ENCODE assay signal across 24 mouse cellular contexts in the genomic region with DNA sequence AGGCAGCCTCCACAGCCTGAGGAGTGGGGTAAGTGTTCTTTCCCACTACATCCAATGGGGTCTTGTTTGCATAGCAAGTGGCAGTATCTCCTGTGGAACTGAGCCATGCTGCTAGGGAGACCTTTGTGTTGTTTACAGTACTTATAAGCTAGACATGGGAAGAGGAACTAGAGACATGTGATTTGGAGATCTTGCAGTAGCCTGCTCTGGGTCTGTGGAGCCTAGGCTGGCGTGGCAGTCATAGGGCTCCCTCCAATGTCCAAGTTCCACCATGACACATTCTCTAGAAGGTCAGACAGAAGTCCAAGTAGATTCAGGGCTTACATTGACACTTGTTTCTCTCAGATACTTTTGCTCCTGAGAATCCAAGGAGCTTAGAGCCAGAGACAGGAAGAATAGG. TPM values are rescaled to one million over a fixed set of nuclear protein-coding genes. Genes with fewer than 3 reads are reported as not detected.
A peak's percentile ranks its signal among the peaks of the same experiment; 100 is the strongest.
DNase-seq lines count a peak whose midpoint lies in the region; ATAC-seq and TF ChIP-seq lines count a peak whose summit lies in the region.
"Had no signal": no experiment of that assay in that cellular context is flagged by ENCODE, and none has a peak within 500 bp of the region (broad histone marks: within the 10 kb centered on the region; RNA-seq: fewer than 3 reads in every experiment).

No protein-coding gene starts in this region.

- in situ Hi-C loops in CH12.LX (cut with MboI; ENCODE audit: low pct_ligation_motif_present, low pct_unique_long_range_greater_than_20kb, low sequenced_read_pairs) = no loop called here

- no peaks in the 10 kb centered on the region for H3K79me2 ChIP-seq in CH12.LX (replicated peaks; ENCODE audit: control insufficient read depth, extremely low read depth, insufficient read depth, poor library complexity, severe bottlenecking)

- no peak for ATAC-seq in heart, embryonic 12.5 days (ENCODE audit: insufficient number of reproducible peaks, low FRiP score)
- no peak; the same call in 1 of the 2 replicates for ATAC-seq in heart, postnatal 0 days (ENCODE audit: insufficient read depth, low read depth)
- ATAC-seq in midbrain, embryonic 13.5 days = no peak
- ATAC-seq: forebrain, postnatal 0 days; hindbrain, postnatal 0 days had no signal

- peak; percentile 46 for DNase-seq in heart, adult 8-10 months (ENCODE audit: low spot score)
- no peak for DNase-seq in CH12.LX (ENCODE audit: extremely low read depth)
- DNase-seq in heart, postnatal 0 days (ENCODE audit: low spot score) = no peak
- peak; percentile 35 to 40 for DNase-seq in lung, postnatal 4 days
- no peak for DNase-seq in left cerebral cortex, postnatal 25 days (ENCODE audit: low spot score in 2 of 2)
- DNase-seq in ovary, postnatal 36 days (ENCODE audit: low spot score) = no peak
- DNase-seq: adrenal gland, postnatal 25 days; cerebellum, postnatal 25 days; forebrain, postnatal 0 days; gastrocnemius, postnatal 25 days; right cerebral cortex, postnatal 25 days; thymus, adult 2 months had no signal

- no peak overlapping the region for H3K27ac ChIP-seq in heart, embryonic 12.5 days (ENCODE audit: poor library complexity, severe bottlenecking)
- H3K27ac ChIP-seq in CH12.LX (ENCODE audit: insufficient read depth, low read depth) = no peak overlapping the region
- no peak overlapping the region for H3K27ac ChIP-seq in heart, postnatal 0 days (ENCODE audit: low read depth)
- H3K27ac ChIP-seq in midbrain, embryonic 13.5 days = no peak overlapping the region
- H3K27ac ChIP-seq: hindbrain, postnatal 0 days; layer of hippocampus, adult 2 months; left cerebral cortex, adult 2 months; lung, embryonic 15.5 days; midbrain, embryonic 12.5 days had no signal

- H3K4me3 ChIP-seq in heart, embryonic 12.5 days = no peak overlapping the region
- H3K4me3 ChIP-seq in CH12.LX (replicated peaks in 1 of 3; ENCODE audit: low read depth in 2 of 3, low read length in 2 of 3, poor library complexity in 1 of 3) = no peak overlapping the region
- H3K4me3 ChIP-seq in heart, postnatal 0 days (ENCODE audit: low read depth, low read length) = no peak overlapping the region
- no peak overlapping the region for H3K4me3 ChIP-seq in midbrain, embryonic 13.5 days (replicated peaks)
- H3K4me3 ChIP-seq: layer of hippocampus, adult 2 months; left cerebral cortex, adult 2 months; lung, embryonic 15.5 days; midbrain, embryonic 12.5 days had no signal

- TF ChIP-seq EP300 in CH12.LX (IDR thresholded peaks at IDR 0.05; ENCODE audit: low read length) = no peak
- TF ChIP-seq EP300 in heart, postnatal 0 days (IDR thresholded peaks at IDR 0.05; ENCODE audit: low read depth) = no peak

- no peaks in the 10 kb centered on the region for H3K9me3 ChIP-seq in heart, embryonic 12.5 days (replicated peaks)
- H3K9me3 ChIP-seq in CH12.LX (replicated peaks; ENCODE audit: low read length) = no peaks in the 10 kb centered on the region
- H3K9me3 ChIP-seq in heart, postnatal 0 days (replicated peaks; ENCODE audit: control insufficient read depth, low read length) = no peaks in the 10 kb centered on the region
- H3K9me3 ChIP-seq in midbrain, embryonic 13.5 days = no peaks in the 10 kb centered on the region
- H3K9me3 ChIP-seq: lung, embryonic 15.5 days; midbrain, embryonic 12.5 days had no signal

- peak in 1 of 2 experiments; percentile 26; a peak in 2 of 4 replicates for TF ChIP-seq CTCF in CH12.LX (conservative IDR thresholded peaks at IDR 0.05 in 1 of 2, IDR thresholded peaks at IDR 0.05 in 1 of 2; ENCODE audit: low read depth in 2 of 2, low read length in 2 of 2)
- peak; percentile 39 for TF ChIP-seq CTCF in heart, postnatal 0 days (IDR thresholded peaks at IDR 0.05; ENCODE audit: low read depth)

- no peaks in the 10 kb centered on the region for H3K27me3 ChIP-seq in heart, embryonic 12.5 days (replicated peaks)
- H3K27me3 ChIP-seq in CH12.LX (replicated peaks) = no peaks in the 10 kb centered on the region
- no peaks in the 10 kb centered on the region for H3K27me3 ChIP-seq in heart, postnatal 0 days (ENCODE audit: control insufficient read depth, insufficient read depth, low read length)
- H3K27me3 ChIP-seq in midbrain, embryonic 13.5 days = no peaks in the 10 kb centered on the region
- H3K27me3 ChIP-seq: lung, embryonic 15.5 days; midbrain, embryonic 12.5 days had no signal

- dilution Hi-C loops in CH12.LX (cut with MboI; ENCODE audit: extremely low pct_ligation_motif_present, extremely low pct_unique_long_range_greater_than_20kb, low sequenced_read_pairs) = no loop called here

- H3K4me2 ChIP-seq in heart, embryonic 12.5 days = no peak overlapping the region
- no peak overlapping the region for H3K4me2 ChIP-seq in CH12.LX (ENCODE audit: insufficient read depth, low read depth, poor library complexity, severe bottlenecking)
- no peak overlapping the region for H3K4me2 ChIP-seq in heart, postnatal 0 days (ENCODE audit: low read depth, low read length)
- H3K4me2 ChIP-seq in midbrain, embryonic 13.5 days (replicated peaks) = no peak overlapping the region
- H3K4me2 ChIP-seq: lung, embryonic 15.5 days; midbrain, embryonic 12.5 days had no signal

- H3K9ac ChIP-seq in heart, embryonic 12.5 days = no peak overlapping the region
- no peak overlapping the region for H3K9ac ChIP-seq in CH12.LX (ENCODE audit: insufficient read depth, low read depth)
- no peak overlapping the region for H3K9ac ChIP-seq in heart, postnatal 0 days (replicated peaks; ENCODE audit: low read depth, low read length)
- no peak overlapping the region for H3K9ac ChIP-seq in midbrain, embryonic 13.5 days (replicated peaks)
- H3K9ac ChIP-seq: forebrain, postnatal 0 days; lung, embryonic 15.5 days; midbrain, embryonic 12.5 days had no signal

- 68% methylated on average over 1 of the region's 1 CpGs for WGBS in heart, embryonic 12.5 days
- 94% methylated on average over 1 of the region's 1 CpGs for WGBS in heart, postnatal 0 days
- 68% methylated on average over 1 of the region's 1 CpGs for WGBS in midbrain, embryonic 13.5 days

- H3K36me3 ChIP-seq in heart, embryonic 12.5 days = no peaks in the 10 kb centered on the region
- no peaks in the 10 kb centered on the region for H3K36me3 ChIP-seq in CH12.LX (replicated peaks in 1 of 2; ENCODE audit: control insufficient read depth in 1 of 2, insufficient read depth in 1 of 2, low read length in 1 of 2)
- no peaks in the 10 kb centered on the region for H3K36me3 ChIP-seq in heart, postnatal 0 days (replicated peaks; ENCODE audit: control insufficient read depth, insufficient read depth, low read length)
- H3K36me3 ChIP-seq in midbrain, embryonic 13.5 days = no peaks in the 10 kb centered on the region
- H3K36me3 ChIP-seq: lung, embryonic 15.5 days; midbrain, embryonic 12.5 days had no signal

- intact Hi-C loops in left cerebral cortex, postnatal 25 days (cut with DNase I) = loop anchor here (5.0 kb wide), 1 partner anchor 88 kb away; no protein-coding TSS in a partner anchor

- H3K4me1 ChIP-seq in heart, embryonic 12.5 days (replicated peaks) = peaks cover 23% of the 10 kb centered on the region
- H3K4me1 ChIP-seq in CH12.LX (ENCODE audit: control insufficient read depth in 1 of 2, insufficient read depth in 2 of 2) = no peaks in the 10 kb centered on the region
- H3K4me1 ChIP-seq in heart, postnatal 0 days (ENCODE audit: control insufficient read depth, insufficient read depth) = peaks cover 32% of the 10 kb centered on the region
- no peaks in the 10 kb centered on the region for H3K4me1 ChIP-seq in midbrain, embryonic 13.5 days (replicated peaks)
- H3K4me1 ChIP-seq: lung, embryonic 15.5 days; midbrain, embryonic 12.5 days had no signal

- peak; percentile 28 for TF ChIP-seq RAD21 in CH12.LX (IDR thresholded peaks at IDR 0.05; ENCODE audit: low read depth, low read length)

- TF ChIP-seq POLR2A in CH12.LX (IDR thresholded peaks at IDR 0.05; ENCODE audit: low read depth, low read length) = no peak

TF ChIP-seq in CH12.LX, 34 proteins besides CTCF, POLR2A, EP300 and RAD21:
- TF ChIP-seq MXI1 (IDR thresholded peaks at IDR 0.05; ENCODE audit: low read depth, low read length) = no peak
- TF ChIP-seq MEF2A (IDR thresholded peaks at IDR 0.05; ENCODE audit: borderline replicate concordance, low read depth, low read length) = no peak
- TF ChIP-seq BHLHE40 (IDR thresholded peaks at IDR 0.05; ENCODE audit: low read depth, low read length) = no peak
- no peak for TF ChIP-seq NELFE (IDR thresholded peaks at IDR 0.05; ENCODE audit: low read depth, low read length)
- TF ChIP-seq ZNF384 (IDR thresholded peaks at IDR 0.05; ENCODE audit: low read depth, low read length) = no peak
- TF ChIP-seq MAFK (IDR thresholded peaks at IDR 0.05; ENCODE audit: insufficient replicate concordance, low read length) = no peak
- no peak for TF ChIP-seq CHD1 (IDR thresholded peaks at IDR 0.05; ENCODE audit: low read depth, low read length)
- no peak for TF ChIP-seq JUN (IDR thresholded peaks at IDR 0.05; ENCODE audit: insufficient read depth, low read depth, low read length)
- TF ChIP-seq ZKSCAN1 (IDR thresholded peaks at IDR 0.05; ENCODE audit: borderline replicate concordance, low read depth, low read length) = no peak
- TF ChIP-seq ETS1 (conservative IDR thresholded peaks at IDR 0.05; ENCODE audit: low read depth, low read length) = no peak
- no peak for TF ChIP-seq RCOR1 (conservative IDR thresholded peaks at IDR 0.05; ENCODE audit: low read depth, low read length)
- TF ChIP-seq SIN3A (IDR thresholded peaks at IDR 0.05; ENCODE audit: low read length) = no peak
- TF ChIP-seq MYC (IDR thresholded peaks at IDR 0.05; ENCODE audit: low read depth, low read length) = no peak
- no peak for TF ChIP-seq ELF1 (IDR thresholded peaks at IDR 0.05; ENCODE audit: low read depth, low read length)
- TF ChIP-seq USF2 (conservative IDR thresholded peaks at IDR 0.05; ENCODE audit: low read depth, low read length) = no peak
- no peak for TF ChIP-seq SMC3 (IDR thresholded peaks at IDR 0.05; ENCODE audit: low read depth, low read length)
- no peak for TF ChIP-seq ZC3H11A (IDR thresholded peaks at IDR 0.05; ENCODE audit: low read depth, low read length)
- no peak for TF ChIP-seq E2F4 (IDR thresholded peaks at IDR 0.05; ENCODE audit: insufficient replicate concordance, low read depth, low read length)
- no peak for TF ChIP-seq ZMIZ1 (IDR thresholded peaks at IDR 0.05; ENCODE audit: low read depth, low read length)

RNA-seq across cellular contexts. Expression of a gene that starts 7.7 kb away (rescaled TPM):
- not detected for total RNA-seq in heart, adult 8-10 months (2022)
- not detected in 2 replicates for polyA plus RNA-seq in heart, embryonic 12.5 days (2016; fragmentation: Nextera tagmentation; extraction: Ambion mirVana)
- total RNA-seq in CH12.LX (2012; rRNA removed) (not detected in 2 replicates), CH12.LX (2014; rRNA removed) (not detected in 2 replicates)
- not detected in 2 replicates for polyA plus RNA-seq in CH12.LX (2012; ENCODE audit: insufficient read length, low read depth)
- total RNA-seq in heart, postnatal 0 days (2014; rRNA removed; ENCODE audit: low replicate concordance) = not detected in 2 replicates
- polyA plus RNA-seq in heart, postnatal 0 days (2015; fragmentation: Nextera tagmentation; extraction: Ambion mirVana) = not detected in 2 replicates
- polyA plus RNA-seq in midbrain, embryonic 13.5 days (2015; fragmentation: Nextera tagmentation; extraction: Ambion mirVana) = not detected in 2 replicates
- total RNA-seq in left cerebral cortex, postnatal 25 days (2021) = not detected
- total RNA-seq: adrenal gland, postnatal 25 days; forebrain, postnatal 0 days; gastrocnemius, postnatal 25 days; heart, postnatal 14 days; hindbrain, postnatal 0 days; left cerebral cortex, adult 2 months; MEL had no signal
- polyA plus RNA-seq: embryonic facial prominence, embryonic 11.5 days; forebrain, postnatal 0 days; hindbrain, postnatal 0 days; kidney, embryonic 14.5 days; lung, embryonic 15.5 days; midbrain, embryonic 12.5 days; neural tube, embryonic 11.5 days; thymus, adult 2 months had no signal

Comparison
In these comparisons a context has a peak if more than half of its experiments do, and no peak if none do; other contexts are left out.
1. DNase-seq: peak in heart, adult 8-10 months (single experiment) and lung, postnatal 4 days (2 of 2); none in CH12.LX (single experiment), heart, postnatal 0 days (single experiment), left cerebral cortex, postnatal 25 days (0 of 2) and ovary, postnatal 36 days (single experiment).